Mouse (Mus musculus): Measurements from ENCODE around the gene Cog4.
"Not testable (repeated sequence)": the region's sequence is repeated elsewhere in the genome, so short reads cannot be mapped to it uniquely, and the experiment has no call there.

The Cog4 gene

GRCm38 (mm10) chr8:110928435-110928834 lies 82.0 kb downstream of the Cog4 start:
- no peak for DNase-seq

- DNase-seq: no peak
Observed at GRCm38 (mm10) chr8:110929066-110929465, 82.7 kb downstream of the Cog4 start.

GRCm38 (mm10) chr8:110929672-110930071 lies 83.3 kb downstream of the Cog4 start:
- DNase-seq: not testable (repeated sequence)

- peak; percentile 88 for DNase-seq
Observed at GRCm38 (mm10) chr8:110931176-110931939, 85.0 kb downstream of the Cog4 start.

Measured in cerebellum, adult 9-11 months (tissue).